Mouse (Mus musculus): ENCODE measurements around the gene Zbed4.

- TF ChIP-seq CTCF (IDR thresholded peaks at IDR 0.05; ENCODE audit: control insufficient read depth, insufficient read depth, insufficient replicate concordance, low read depth, low read length) (peak; percentile 88), POLR2A (IDR thresholded peaks at IDR 0.05; ENCODE audit: control insufficient read depth, low read depth, low read length) (no peak)
These were observed 77.6 kb downstream of the Zbed4 start for GRCm38 (mm10) chr15:88828800-88829705.

All from testis, adult 2 months (tissue).